Mouse (Mus musculus): ENCODE results near the gene Hoxc9.
A peak's percentile ranks its signal among the peaks of the same experiment; 100 is the strongest.

Hoxc9 gene

GRCm38 (mm10) chr15:102976631-102977422 lies 588 bp downstream of the Hoxc9 start:
- DNase-seq (ENCODE audit: low read depth, low spot score), result no peak

GRCm38 (mm10) chr15:102977423-102977974 lies 1.3 kb downstream of the Hoxc9 start:
- DNase-seq (ENCODE audit: low read depth, low spot score), result no peak

- DNase-seq (ENCODE audit: low read depth, low spot score), result no peak
Observed at GRCm38 (mm10) chr15:102978615-102979515, 2.6 kb downstream of the Hoxc9 start.

GRCm38 (mm10) chr15:102979936-102980335 lies 3.7 kb downstream of the Hoxc9 start:
- DNase-seq (ENCODE audit: low read depth, low spot score), result no peak

- no peak for DNase-seq (ENCODE audit: low read depth, low spot score)
Observed at GRCm38 (mm10) chr15:102980352-102980751, 4.1 kb downstream of the Hoxc9 start.

GRCm38 (mm10) chr15:102980912-102981311 lies 4.7 kb downstream of the Hoxc9 start:
- DNase-seq (ENCODE audit: low read depth, low spot score), result no peak

GRCm38 (mm10) chr15:102981379-102982288 lies 5.4 kb downstream of the Hoxc9 start:
- peak; percentile 75 for DNase-seq (ENCODE audit: low read depth, low spot score)

- DNase-seq (ENCODE audit: low read depth, low spot score), result no peak
Observed at GRCm38 (mm10) chr15:102983716-102984115, 7.5 kb downstream of the Hoxc9 start.

GRCm38 (mm10) chr15:102984521-102984920 lies 8.3 kb downstream of the Hoxc9 start:
- DNase-seq (ENCODE audit: low read depth, low spot score), result no peak

GRCm38 (mm10) chr15:102984925-102985324 lies 8.7 kb downstream of the Hoxc9 start:
- no peak for DNase-seq (ENCODE audit: low read depth, low spot score)

- peak; percentile 95 for DNase-seq (ENCODE audit: low read depth, low spot score)
Observed at GRCm38 (mm10) chr15:102987124-102987833, 11.0 kb downstream of the Hoxc9 start.

GRCm38 (mm10) chr15:102988078-102988477 lies 11.8 kb downstream of the Hoxc9 start:
- DNase-seq (ENCODE audit: low read depth, low spot score), result no peak

GRCm38 (mm10) chr15:102990461-102991397 lies 14.5 kb downstream of the Hoxc9 start, which contains the start of gene Hoxc8:
Hoxc8 (plus strand) TSS chr15:102990607.
- DNase-seq (ENCODE audit: low read depth, low spot score), result no peak

- no peak for DNase-seq (ENCODE audit: low read depth, low spot score)
Observed at GRCm38 (mm10) chr15:102991782-102992181, 15.5 kb downstream of the Hoxc9 start.

- no peak for DNase-seq (ENCODE audit: low read depth, low spot score)
Observed at GRCm38 (mm10) chr15:102992206-102992605, 16.0 kb downstream of the Hoxc9 start.

- DNase-seq (ENCODE audit: low read depth, low spot score), result no peak
Observed at GRCm38 (mm10) chr15:102992863-102993262, 16.6 kb downstream of the Hoxc9 start.

- DNase-seq (ENCODE audit: low read depth, low spot score), result no peak
Observed at GRCm38 (mm10) chr15:102996548-102996947, 20.3 kb downstream of the Hoxc9 start.

GRCm38 (mm10) chr15:102997431-102997830 lies 21.2 kb downstream of the Hoxc9 start:
- no peak for DNase-seq (ENCODE audit: low read depth, low spot score)

GRCm38 (mm10) chr15:102997939-102998355 lies 21.7 kb downstream of the Hoxc9 start, which contains the start of gene Hoxc6:
Hoxc6 (plus strand) TSS chr15:102998257.
- peak; percentile 83 for DNase-seq (ENCODE audit: low read depth, low spot score)

All from forelimb bud, embryonic 11.5 days (tissue).